Mouse (Mus musculus) liver, embryonic 14.5 days (tissue): Measurements from ENCODE around the gene Snf8. TPM values are rescaled to one million over a fixed set of nuclear protein-coding genes. Genes with fewer than 3 reads are reported as not detected.

ENCODE experiments used
- ATAC-seq: fragments of 200-750 bp; cut with Nextera tagmentation; 2 replicates; pipeline ENCODE4 v1.8.0; 2017; ENCODE audit warnings: moderate number of reproducible peaks, mild to moderate bottlenecking, moderate library complexity; ENCODE audit not compliant: insufficient read depth
- DNase-seq, 3 experiments: peaks; one replicate each; pipeline ENCODE4 v3.0.0-alpha.2; 2012 to 2013; ENCODE audit warnings: low read depth in 3 of 3, low spot score in 3 of 3
- H3K27ac ChIP-seq: fragments of 300-500 bp; sonication (generic); 2 replicates; pipeline ENCODE4 v1.5.1; 2014; ENCODE audit warnings: moderate library complexity, mild to moderate bottlenecking, control low read depth, inconsistent platforms
- H3K27me3 ChIP-seq: fragments of 300-500 bp; sonication (generic); 2 replicates; pipeline ENCODE4 v1.6.1; 2014; ENCODE audit warnings: mild to moderate bottlenecking, low read length, moderate library complexity; ENCODE audit not compliant: control insufficient read depth, insufficient read depth
- H3K36me3 ChIP-seq: fragments of 300-500 bp; sonication (generic); replicated peaks from 2 replicates; pipeline ENCODE4 v1.6.1; 2014; ENCODE audit warnings: low read depth; ENCODE audit not compliant: control insufficient read depth, insufficient read depth
- H3K4me1 ChIP-seq, 2 experiments: fragments of 200-500 bp in 1 of 2; fragments of 300-500 bp in 1 of 2; sonication (generic) in 1 of 2; replicated peaks; 2 replicates each; pipeline ENCODE4 v1.6.1; 2012 to 2014; ENCODE audit warnings: antibody characterized with exemption in 1 of 2, inconsistent platforms in 1 of 2, low read length in 1 of 2; ENCODE audit not compliant: control insufficient read depth in 2 of 2, insufficient read depth in 2 of 2
- H3K4me2 ChIP-seq: fragments of 300-500 bp; sonication (generic); 2 replicates; pipeline ENCODE4 v1.6.1; 2014; ENCODE audit warnings: low read depth, mild to moderate bottlenecking, control low read depth, moderate library complexity
- H3K4me3 ChIP-seq, 2 experiments: fragments of 200-500 bp in 1 of 2; fragments of 300-500 bp in 1 of 2; sonication (generic) in 1 of 2; 2 replicates each; pipeline ENCODE4 v1.5.1; 2012 to 2014; ENCODE audit warnings: low read depth in 2 of 2, low read length in 2 of 2, mild to moderate bottlenecking in 2 of 2, control low read depth in 1 of 2, inconsistent platforms in 1 of 2, moderate library complexity in 1 of 2; ENCODE audit not compliant: insufficient read depth in 1 of 2
- H3K9ac ChIP-seq: fragments of 300-500 bp; sonication (generic); replicated peaks from 2 replicates; pipeline ENCODE4 v1.6.1; 2014; ENCODE audit warnings: mild to moderate bottlenecking, control low read depth, moderate library complexity
- H3K9me3 ChIP-seq: fragments of 300-500 bp; sonication (generic); 2 replicates; pipeline ENCODE4 v1.6.1; 2016; ENCODE audit warnings: low read length, mixed read lengths; ENCODE audit not compliant: control insufficient read depth
- CTCF ChIP-seq: IDR thresholded peaks from 2 replicates; pipeline ENCODE4 v1.5.1; 2016; ENCODE audit warnings: antibody characterized with exemption, low read depth, control low read depth
- EP300 ChIP-seq: IDR thresholded peaks from 2 replicates; pipeline ENCODE4 v1.6.1; 2016; ENCODE audit warnings: antibody characterized with exemption, low read depth
- WGBS: fragments of 180-500 bp; shearing (Covaris S2); extraction: QIAGEN DNeasy Blood & Tissue Kit; methylation state at CpG from one replicate; pipeline ENCODE4 v1.1.7; 2014; ENCODE audit not compliant: insufficient replicate concordance; 5-methylcytosine and 5-hydroxymethylcytosine counted together
- polyA plus RNA-seq, 2 experiments: library from polyadenylated mRNA; depleted of rRNA in 1 of 2; stranded (reverse) in 1 of 2; unstranded in 1 of 2; fragments of >200 nt; fragmentation: Nextera tagmentation in 1 of 2; extraction: Ambion mirVana in 1 of 2; gene quantifications; 2 replicates each; pipeline versions ENCODE4 v1.2.1 to v1.2.3; 2012 to 2014

Gene Snf8
- polyA plus RNA-seq, 2 experiments = 28.2 to 30.0 TPM

DNA sequence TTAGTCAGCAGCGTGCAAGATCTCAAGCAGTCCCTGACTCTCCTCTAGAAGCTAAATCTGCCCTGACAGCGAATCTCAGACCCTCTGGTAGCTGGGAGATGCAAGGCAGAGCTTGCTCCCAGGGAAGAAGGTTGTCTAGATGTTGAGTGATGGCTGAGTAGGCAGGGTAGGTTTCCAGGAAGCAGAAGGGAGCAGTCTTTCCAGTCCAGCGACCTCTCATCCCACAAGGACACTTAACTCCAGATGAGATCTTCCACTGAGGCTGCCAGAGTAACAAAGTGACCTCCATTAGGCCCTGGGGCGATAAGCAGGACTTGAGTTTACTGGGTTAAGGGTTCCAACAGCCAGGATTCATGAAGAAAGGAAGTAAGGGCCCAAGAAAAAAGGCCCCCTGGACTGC is 14.1 kb upstream of the Snf8 start:
- H3K9me3 ChIP-seq = no peaks in the 10 kb centered on the region
- H3K4me2 ChIP-seq = no peak overlapping the region
- peaks cover 0 to 3% of the 10 kb centered on the region in 2 experiments; a peak in 1 of 4 replicates for H3K4me1 ChIP-seq
- no peak for TF ChIP-seq CTCF
- TF ChIP-seq EP300 = no peak
- H3K9ac ChIP-seq = no peak overlapping the region
- 55% methylated on average over 4 of the region's 4 CpGs for WGBS
- H3K4me3 ChIP-seq = no peak overlapping the region
- H3K27me3 ChIP-seq = no peaks in the 10 kb centered on the region
- DNase-seq (no peak), ATAC-seq (no peak)
- H3K36me3 ChIP-seq = no peaks in the 10 kb centered on the region
- H3K27ac ChIP-seq = no peak overlapping the region

DNA sequence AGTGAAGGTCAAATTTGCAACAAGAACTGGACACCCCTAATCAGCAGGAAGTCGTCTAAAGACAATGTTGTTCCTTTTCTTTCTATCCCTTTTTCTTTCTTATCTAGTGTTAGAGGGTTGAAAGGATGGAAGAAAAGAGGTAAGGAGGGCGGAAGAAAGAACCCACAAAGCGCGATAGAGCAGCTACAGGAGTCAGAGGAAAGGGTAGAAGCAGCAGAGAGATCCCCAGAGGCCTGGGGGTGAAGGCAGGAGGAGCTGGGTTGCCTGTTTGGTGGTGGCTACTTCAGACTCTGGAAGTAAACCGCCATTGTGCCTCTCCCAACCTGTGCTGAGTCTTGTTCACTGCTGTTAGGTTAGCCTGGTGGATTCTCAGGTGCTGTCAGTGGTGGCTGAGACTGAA is 6.6 kb upstream of the Snf8 start:
- no peaks in the 10 kb centered on the region for H3K27me3 ChIP-seq
- H3K27ac ChIP-seq = no peak overlapping the region
- H3K4me2 ChIP-seq = no peak overlapping the region
- WGBS = 22% methylated on average over 5 of the region's 5 CpGs
- no peaks in the 10 kb centered on the region for H3K9me3 ChIP-seq
- TF ChIP-seq EP300 (no peak), CTCF (no peak)
- no peak for DNase-seq
- H3K36me3 ChIP-seq = no peaks in the 10 kb centered on the region
- no peak overlapping the region for H3K9ac ChIP-seq
- H3K4me1 ChIP-seq = peaks cover 0 to 8% of the 10 kb centered on the region in 2 experiments; a peak in 2 of 4 replicates
- H3K4me3 ChIP-seq = no peak overlapping the region
- no peak for ATAC-seq

DNA sequence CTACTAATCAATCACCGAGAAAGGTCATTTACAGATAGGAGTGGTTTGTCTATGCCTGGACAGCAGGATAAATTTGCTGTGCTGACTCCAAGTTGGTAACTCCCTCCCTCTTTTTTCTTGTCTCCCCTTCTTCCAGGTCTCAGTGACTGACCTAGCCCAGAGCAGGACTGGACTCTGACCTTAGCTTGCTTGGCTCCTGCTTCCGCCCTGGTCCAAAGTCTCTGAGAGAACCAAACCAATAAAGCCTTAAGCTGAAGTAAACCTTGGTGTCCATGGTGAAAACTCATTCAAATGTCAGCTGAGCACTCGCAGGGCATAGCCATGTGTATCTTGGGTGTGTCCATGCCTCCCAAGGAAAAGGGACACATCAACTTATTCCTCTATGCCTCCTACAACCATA is 4.1 kb upstream of the Snf8 start:
- no peak overlapping the region for H3K4me2 ChIP-seq
- H3K9me3 ChIP-seq = no peaks in the 10 kb centered on the region
- ATAC-seq (no peak), DNase-seq (no peak)
- H3K4me3 ChIP-seq = no peak overlapping the region
- H3K9ac ChIP-seq = no peak overlapping the region
- TF ChIP-seq EP300 (no peak), CTCF (no peak)
- no peak overlapping the region for H3K27ac ChIP-seq
- H3K27me3 ChIP-seq = no peaks in the 10 kb centered on the region
- WGBS = 73% methylated on average over 3 of the region's 3 CpGs
- no peaks in the 10 kb centered on the region for H3K36me3 ChIP-seq
- peaks cover 9 to 15% of the 10 kb centered on the region in 2 experiments for H3K4me1 ChIP-seq

GRCm38 (mm10) chr11:96031701-96032100 is 3.0 kb upstream of the Snf8 start:
- H3K27me3 ChIP-seq = no peaks in the 10 kb centered on the region
- H3K4me1 ChIP-seq = peaks cover 11 to 18% of the 10 kb centered on the region in 2 experiments
- 61% methylated on average over 2 of the region's 2 CpGs for WGBS
- H3K9me3 ChIP-seq = no peaks in the 10 kb centered on the region
- no peak overlapping the region for H3K9ac ChIP-seq
- no peaks in the 10 kb centered on the region for H3K36me3 ChIP-seq
- no peak overlapping the region for H3K27ac ChIP-seq
- ATAC-seq (no peak), DNase-seq (no peak)
- H3K4me2 ChIP-seq = no peak overlapping the region
- H3K4me3 ChIP-seq = no peak overlapping the region
- TF ChIP-seq CTCF (peak; percentile 50), EP300 (no peak)

DNA sequence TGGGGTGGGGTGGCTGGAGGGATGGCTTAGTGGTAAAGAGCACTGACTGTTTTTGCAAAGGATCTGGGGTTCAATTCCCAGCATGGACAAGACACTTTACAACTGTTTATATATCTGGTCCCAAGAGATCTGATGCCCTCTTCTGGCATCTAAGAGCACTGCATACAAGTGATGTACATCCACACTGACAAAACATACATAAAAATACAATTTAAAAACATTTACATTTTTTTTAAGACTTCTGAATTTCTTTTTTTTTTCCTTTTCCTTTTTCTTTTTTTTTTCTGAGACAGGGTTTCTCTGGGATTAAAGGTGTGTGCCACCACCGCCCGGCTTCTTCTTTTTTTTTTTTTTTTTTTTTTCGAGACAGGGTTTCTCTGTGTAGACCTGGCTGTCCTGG is 1.4 kb upstream of the Snf8 start:
- DNase-seq = peak in 1 of 3 experiments; percentile 24
- Histone ChIP-seq H3K27me3 (no peaks in the 10 kb centered on the region), H3K36me3 (no peaks in the 10 kb centered on the region), H3K27ac (no peak overlapping the region), H3K9ac (no peak overlapping the region), H3K4me2 (no peak overlapping the region), H3K4me1 (peaks cover 11 to 23% of the 10 kb centered on the region in 2 experiments), H3K9me3 (no peaks in the 10 kb centered on the region), H3K4me3 (no peak overlapping the region)
- ATAC-seq = no peak
- 92% methylated on average over 2 of the region's 3 CpGs for WGBS
- peak; percentile 50; the same call in 1 of the 2 replicates for TF ChIP-seq CTCF
- no peak for TF ChIP-seq EP300
